Mouse (Mus musculus): ENCODE results near the gene Nr0b2. TPM values are rescaled to one million over a fixed set of nuclear protein-coding genes. Genes with fewer than 3 reads are reported as not detected.
"Not testable (repeated sequence)": the region's sequence is repeated elsewhere in the genome, so short reads cannot be mapped to it uniquely, and the experiment has no call there.

The Nr0b2 gene
- polyA plus RNA-seq (2015; fragmentation: Nextera tagmentation; extraction: Ambion mirVana) = 0.75 and 0.83 TPM in 2 replicates

DNA sequence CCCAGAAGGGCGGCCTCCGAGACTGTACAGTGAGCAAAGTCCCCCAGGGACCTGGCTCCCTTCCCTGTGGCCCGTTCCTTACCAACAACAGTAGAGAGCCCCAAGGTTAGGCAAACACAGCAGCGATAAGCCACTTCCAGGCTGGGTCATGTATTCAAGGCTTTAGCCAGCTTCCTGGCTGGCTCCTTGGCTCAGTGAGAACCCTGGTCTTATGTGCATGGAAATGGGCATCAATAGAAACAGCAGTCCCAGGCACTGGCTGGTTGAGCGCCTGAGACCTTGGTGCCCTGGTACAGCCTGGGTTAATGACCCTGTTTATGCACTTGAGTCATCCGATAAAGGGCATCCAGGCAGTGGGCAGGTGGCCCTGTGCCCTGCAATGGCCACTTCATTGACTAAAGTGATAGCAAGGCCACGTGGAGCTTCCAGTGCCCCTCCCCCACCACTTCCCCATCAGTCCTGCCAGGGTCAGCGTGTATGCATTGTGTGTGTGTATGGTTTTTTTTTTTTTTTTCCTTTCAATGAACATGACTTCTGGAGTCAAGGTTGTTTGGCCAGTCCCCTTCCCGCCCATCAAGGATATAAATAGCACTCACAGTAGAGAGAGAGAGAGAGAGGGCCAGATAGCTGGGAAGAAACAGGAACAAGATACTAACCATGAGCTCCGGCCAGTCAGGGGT lies at the start of gene Nr0b2:
Nr0b2 (plus strand) TSS at position 609 of the 680 bp plus-strand sequence.
- WGBS = 53% methylated on average over 10 of the region's 10 CpGs
- Histone ChIP-seq H3K27ac (no peak within 1 kb of the TSS), H3K4me1 (replicated peaks; ENCODE audit: insufficient read depth, low read length) (no peaks in the 10 kb centered on the region), H3K9me3 (replicated peaks; ENCODE audit: low read length) (no peaks in the 10 kb centered on the region), H3K36me3 (ENCODE audit: insufficient read depth, low read length) (no peaks in the 10 kb centered on the region), H3K9ac (ENCODE audit: low read depth, low read length) (no peak within 1 kb of the TSS), H3K4me3 (replicated peaks; ENCODE audit: low read depth, low read length) (no peak within 1 kb of the TSS), H3K27me3 (ENCODE audit: insufficient read depth, low read length) (no peaks in the 10 kb centered on the region), H3K4me2 (ENCODE audit: low read length) (no peak within 1 kb of the TSS)
- no peak for DNase-seq (ENCODE audit: low spot score)
- ATAC-seq (replicated peaks; ENCODE audit: low FRiP score, low read depth) = no peak
- TF ChIP-seq CTCF (IDR thresholded peaks at IDR 0.05; ENCODE audit: low read depth) = no peak

DNA sequence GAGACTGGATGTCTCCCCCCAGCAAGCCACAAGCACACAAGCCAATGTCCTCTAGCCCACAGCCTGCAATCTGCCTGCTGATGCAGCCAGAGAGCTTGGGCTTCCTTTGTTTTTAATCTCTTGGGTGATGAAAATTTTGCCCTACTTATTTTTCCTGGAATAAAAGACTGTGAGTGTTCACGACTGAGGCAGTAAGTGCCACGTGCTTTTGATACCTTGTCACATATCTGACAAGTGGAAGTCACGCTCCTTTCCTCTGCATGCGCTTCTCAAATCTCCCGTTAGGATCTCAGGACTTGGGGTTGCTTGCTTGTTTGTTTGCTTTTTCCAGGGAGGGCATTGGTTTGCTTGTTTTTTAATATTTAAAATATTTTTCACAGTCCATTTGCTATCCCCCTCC lies 48.9 kb upstream of the Nr0b2 start:
- WGBS = 31% methylated on average over 5 of the region's 5 CpGs
- H3K36me3 ChIP-seq (ENCODE audit: insufficient read depth, low read length) = no peaks in the 10 kb centered on the region
- DNase-seq (ENCODE audit: low spot score) (no peak), ATAC-seq (replicated peaks; ENCODE audit: low FRiP score, low read depth) (no peak)
- no peak for TF ChIP-seq CTCF (IDR thresholded peaks at IDR 0.05; ENCODE audit: low read depth)
- no peak overlapping the region for H3K4me2 ChIP-seq (ENCODE audit: low read length)
- H3K27me3 ChIP-seq (ENCODE audit: insufficient read depth, low read length) = peaks cover 13% of the 10 kb centered on the region
- no peak overlapping the region for H3K4me3 ChIP-seq (replicated peaks; ENCODE audit: low read depth, low read length)
- no peak overlapping the region for H3K9ac ChIP-seq (ENCODE audit: low read depth, low read length)
- H3K4me1 ChIP-seq (replicated peaks; ENCODE audit: insufficient read depth, low read length) = no peaks in the 10 kb centered on the region
- no peak overlapping the region for H3K27ac ChIP-seq
- no peaks in the 10 kb centered on the region for H3K9me3 ChIP-seq (replicated peaks; ENCODE audit: low read length)

DNA sequence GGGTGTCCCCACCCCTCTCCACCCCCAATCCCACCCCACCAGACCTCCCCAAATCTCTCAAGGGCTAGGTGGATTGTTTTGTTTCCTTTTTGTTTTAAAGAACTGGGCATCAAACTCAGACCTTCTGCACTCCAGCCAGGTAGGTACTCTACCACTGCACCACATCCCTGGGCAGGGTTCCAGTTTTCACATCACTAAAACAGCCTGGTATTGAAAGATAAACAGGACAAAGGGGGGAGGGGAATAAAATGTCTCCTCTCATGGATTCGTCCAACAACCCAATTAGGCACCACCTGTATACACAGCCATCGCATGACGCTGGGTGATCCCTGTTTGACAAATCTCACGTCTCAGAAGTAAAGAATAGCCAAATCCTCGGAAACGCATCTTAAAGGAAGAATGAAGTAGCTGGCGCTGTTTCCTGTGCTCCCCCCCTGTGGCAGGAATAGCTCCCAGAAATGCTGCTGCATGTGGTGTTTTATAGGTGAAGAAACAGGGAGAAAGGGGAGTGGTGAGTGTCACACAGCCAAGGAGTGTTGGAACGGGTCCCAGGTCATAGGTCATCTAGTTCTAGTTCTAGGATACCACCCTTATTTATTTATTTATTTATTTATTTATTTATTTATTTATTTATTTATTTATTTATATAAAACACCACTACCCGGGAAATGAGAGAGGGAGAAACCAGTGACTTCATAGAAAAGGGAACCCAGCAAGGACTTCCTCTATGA lies 48.3 kb upstream of the Nr0b2 start:
- DNase-seq (ENCODE audit: low spot score) (no peak), ATAC-seq (replicated peaks; ENCODE audit: low FRiP score, low read depth) (no peak)
- Histone ChIP-seq H3K4me1 (replicated peaks; ENCODE audit: insufficient read depth, low read length) (no peaks in the 10 kb centered on the region), H3K4me3 (replicated peaks; ENCODE audit: low read depth, low read length) (no peak overlapping the region), H3K27me3 (ENCODE audit: insufficient read depth, low read length) (peaks cover 10% of the 10 kb centered on the region; the same call in 1 of the 2 replicates), H3K9ac (ENCODE audit: low read depth, low read length) (no peak overlapping the region), H3K36me3 (ENCODE audit: insufficient read depth, low read length) (no peaks in the 10 kb centered on the region), H3K27ac (no peak overlapping the region), H3K9me3 (replicated peaks; ENCODE audit: low read length) (no peaks in the 10 kb centered on the region), H3K4me2 (ENCODE audit: low read length) (no peak overlapping the region)
- TF ChIP-seq CTCF (IDR thresholded peaks at IDR 0.05; ENCODE audit: low read depth) = no peak
- WGBS = 61% methylated on average over 9 of the region's 9 CpGs

DNA sequence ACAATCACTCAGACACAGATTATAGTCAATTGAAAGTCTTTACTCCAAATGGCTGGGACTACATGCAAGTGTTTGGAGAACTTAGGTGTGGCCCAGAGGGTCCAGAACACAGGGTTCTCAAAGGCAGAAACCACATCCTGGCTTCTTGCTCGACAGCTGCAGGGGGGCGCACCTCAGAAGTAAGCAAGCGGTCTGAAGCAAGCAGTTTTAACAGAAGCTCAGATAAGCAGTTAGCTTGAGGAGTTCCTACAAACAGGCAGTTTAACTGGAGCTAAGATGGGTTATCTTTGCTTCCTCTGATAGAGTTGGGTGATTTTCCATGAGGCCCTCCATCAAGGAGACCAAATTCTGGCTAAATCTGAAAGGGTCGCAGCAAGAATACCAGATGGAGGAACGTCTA lies 46.6 kb upstream of the Nr0b2 start:
- 73% methylated on average over 5 of the region's 5 CpGs for WGBS
- ATAC-seq (replicated peaks; ENCODE audit: low FRiP score, low read depth) = no peak
- H3K27me3 ChIP-seq (ENCODE audit: insufficient read depth, low read length) = peaks cover 3% of the 10 kb centered on the region; the same call in 1 of the 2 replicates

DNA sequence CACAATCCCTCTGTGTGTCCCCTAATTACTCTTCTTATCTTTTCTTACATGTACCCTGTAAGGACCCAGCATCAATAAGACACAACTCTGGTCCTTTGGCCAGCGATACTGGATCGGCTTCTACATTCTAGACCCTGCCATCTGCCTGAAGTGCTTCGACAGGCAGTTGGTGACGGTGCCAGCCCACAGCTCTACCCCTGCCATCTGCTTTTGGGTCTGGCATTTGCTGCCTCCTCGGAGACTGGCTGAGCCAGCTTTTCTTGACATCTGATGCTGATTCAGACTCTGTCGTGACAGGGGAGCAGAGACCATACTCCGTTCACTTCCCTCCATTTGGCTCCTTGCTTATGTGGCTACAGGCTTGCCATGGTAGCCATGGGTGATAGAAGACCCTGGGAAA lies 44.2 kb upstream of the Nr0b2 start:
- Histone ChIP-seq H3K36me3 (ENCODE audit: insufficient read depth, low read length) (no peaks in the 10 kb centered on the region), H3K9ac (ENCODE audit: low read depth, low read length) (no peak overlapping the region), H3K4me3 (replicated peaks; ENCODE audit: low read depth, low read length) (no peak overlapping the region), H3K4me1 (replicated peaks; ENCODE audit: insufficient read depth, low read length) (no peaks in the 10 kb centered on the region), H3K27me3 (ENCODE audit: insufficient read depth, low read length) (no peaks in the 10 kb centered on the region; the same call in 1 of the 2 replicates), H3K9me3 (replicated peaks; ENCODE audit: low read length) (no peaks in the 10 kb centered on the region), H3K4me2 (ENCODE audit: low read length) (no peak overlapping the region), H3K27ac (no peak overlapping the region)
- 78% methylated on average over 7 of the region's 7 CpGs for WGBS
- DNase-seq (ENCODE audit: low spot score) (no peak), ATAC-seq (replicated peaks; ENCODE audit: low FRiP score, low read depth) (no peak)
- no peak for TF ChIP-seq CTCF (IDR thresholded peaks at IDR 0.05; ENCODE audit: low read depth)

More for the DNA sequence above, 46.6 kb upstream of the Nr0b2 start:
- Histone ChIP-seq H3K4me3 (replicated peaks; ENCODE audit: low read depth, low read length) (no peak overlapping the region), H3K36me3 (ENCODE audit: insufficient read depth, low read length) (no peaks in the 10 kb centered on the region), H3K4me2 (ENCODE audit: low read length) (no peak overlapping the region), H3K27ac (no peak overlapping the region), H3K4me1 (replicated peaks; ENCODE audit: insufficient read depth, low read length) (no peaks in the 10 kb centered on the region), H3K9ac (ENCODE audit: low read depth, low read length) (no peak overlapping the region), H3K9me3 (replicated peaks; ENCODE audit: low read length) (no peaks in the 10 kb centered on the region)
- DNase-seq (ENCODE audit: low spot score) = no peak
- TF ChIP-seq CTCF (IDR thresholded peaks at IDR 0.05; ENCODE audit: low read depth) = no peak

DNA sequence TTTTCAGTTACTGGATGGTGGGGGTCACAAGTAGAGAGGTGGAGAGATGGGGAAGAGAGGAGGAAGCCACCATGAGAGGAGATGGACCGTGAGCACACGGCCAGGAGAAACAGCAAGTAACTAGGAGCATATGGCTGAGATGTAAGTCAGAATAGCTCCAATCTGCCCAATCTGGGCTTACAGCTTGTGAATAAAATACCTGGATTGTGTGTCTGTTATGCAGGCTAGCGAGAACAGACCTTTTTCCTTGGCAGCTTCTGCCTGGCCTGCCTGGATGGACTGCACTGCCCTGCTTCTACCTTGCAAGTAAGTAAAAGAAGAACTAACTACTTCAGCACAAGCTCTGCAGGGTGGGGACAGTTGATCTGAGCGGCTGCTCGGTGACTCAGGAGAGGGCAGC lies 42.1 kb upstream of the Nr0b2 start:
- TF ChIP-seq CTCF (IDR thresholded peaks at IDR 0.05; ENCODE audit: low read depth) = no peak
- WGBS = 75% methylated on average over 5 of the region's 5 CpGs
- no peak overlapping the region for H3K27ac ChIP-seq

DNA sequence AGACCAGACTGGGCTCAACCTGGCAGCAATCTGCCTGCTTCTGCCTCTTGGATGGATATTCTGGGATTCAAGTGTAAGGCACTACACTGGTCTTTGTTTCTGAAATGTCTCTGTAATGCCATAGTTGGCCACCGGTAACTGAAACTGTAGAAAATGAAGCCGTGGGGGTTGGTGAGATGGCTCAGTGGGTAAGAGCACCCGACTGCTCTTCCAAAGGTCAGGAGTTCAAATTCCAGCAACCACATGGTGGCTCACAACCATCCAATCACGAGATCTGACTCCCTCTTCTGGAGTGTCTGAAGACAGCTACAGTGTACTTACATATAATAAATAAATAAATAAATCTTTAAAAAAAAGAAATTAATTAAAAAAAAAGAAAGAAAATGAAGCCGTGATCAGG lies 40.7 kb upstream of the Nr0b2 start:
- not testable (repeated sequence) for H3K9me3 ChIP-seq (replicated peaks; ENCODE audit: low read length); H3K4me3 ChIP-seq (replicated peaks; ENCODE audit: low read depth, low read length); DNase-seq (ENCODE audit: low spot score); H3K27me3 ChIP-seq (ENCODE audit: insufficient read depth, low read length); H3K4me1 ChIP-seq (replicated peaks; ENCODE audit: insufficient read depth, low read length); H3K36me3 ChIP-seq (ENCODE audit: insufficient read depth, low read length); H3K4me2 ChIP-seq (ENCODE audit: low read length); H3K27ac ChIP-seq; H3K9ac ChIP-seq (ENCODE audit: low read depth, low read length)
- WGBS = 34% methylated on average over 4 of the region's 5 CpGs
- ATAC-seq (replicated peaks; ENCODE audit: low FRiP score, low read depth) = peak; percentile 42; the same call in 1 of the 2 replicates

More for the DNA sequence above, 42.1 kb upstream of the Nr0b2 start:
- ATAC-seq (replicated peaks; ENCODE audit: low FRiP score, low read depth) = no peak
- no peak overlapping the region for H3K4me3 ChIP-seq (replicated peaks; ENCODE audit: low read depth, low read length)
- H3K9me3 ChIP-seq (replicated peaks; ENCODE audit: low read length) = no peaks in the 10 kb centered on the region
- H3K4me2 ChIP-seq (ENCODE audit: low read length) = no peak overlapping the region
- H3K9ac ChIP-seq (ENCODE audit: low read depth, low read length) = no peak overlapping the region
- H3K4me1 ChIP-seq (replicated peaks; ENCODE audit: insufficient read depth, low read length) = no peaks in the 10 kb centered on the region
- H3K36me3 ChIP-seq (ENCODE audit: insufficient read depth, low read length) = no peaks in the 10 kb centered on the region
- DNase-seq (ENCODE audit: low spot score) = no peak
- H3K27me3 ChIP-seq (ENCODE audit: insufficient read depth, low read length) = no peaks in the 10 kb centered on the region; the same call in 1 of the 2 replicates
